Mouse (Mus musculus) forebrain, embryonic 12.5 days (tissue): ENCODE results near the gene Pigc. TPM values are rescaled to one million over a fixed set of nuclear protein-coding genes. Genes with fewer than 3 reads are reported as not detected.
A peak's percentile ranks its signal among the peaks of the same experiment; 100 is the strongest.

Experiments used
- ATAC-seq: fragments of 200-750 bp; cut with Nextera tagmentation; 2 replicates; pipeline ENCODE4 v1.8.0; 2017; ENCODE audit warnings: moderate TSS enrichment; ENCODE audit not compliant: low FRiP score
- H3K27ac ChIP-seq: fragments of 300-500 bp; sonication (generic); 2 replicates; pipeline ENCODE4 v1.5.1; 2016; ENCODE audit warnings: mild to moderate bottlenecking
- H3K27me3 ChIP-seq: fragments of 300-500 bp; sonication (generic); 2 replicates; pipeline ENCODE4 v1.6.1; 2016; ENCODE audit warnings: mild to moderate bottlenecking
- H3K36me3 ChIP-seq: fragments of 300-500 bp; sonication (generic); replicated peaks from 2 replicates; pipeline ENCODE4 v1.6.1; 2016; ENCODE audit warnings: mild to moderate bottlenecking
- H3K4me1 ChIP-seq: fragments of 300-500 bp; sonication (generic); 2 replicates; pipeline ENCODE4 v1.6.1; 2016
- H3K4me2 ChIP-seq: fragments of 300-500 bp; sonication (generic); 2 replicates; pipeline ENCODE4 v1.6.1; 2016; ENCODE audit warnings: mild to moderate bottlenecking, moderate library complexity
- H3K4me3 ChIP-seq: fragments of 300-500 bp; sonication (generic); replicated peaks from 2 replicates; pipeline ENCODE4 v1.5.1; 2016; ENCODE audit warnings: mild to moderate bottlenecking
- H3K9ac ChIP-seq: fragments of 300-500 bp; sonication (generic); 2 replicates; pipeline ENCODE4 v1.6.1; 2016; ENCODE audit warnings: mild to moderate bottlenecking
- H3K9me3 ChIP-seq: fragments of 300-500 bp; sonication (generic); 2 replicates; pipeline ENCODE4 v1.6.1; 2016
- WGBS: fragments of 180-500 bp; shearing (Covaris S2); methylation state at CpG from one replicate; pipeline ENCODE4 v1.1.7; 2016; 5-methylcytosine and 5-hydroxymethylcytosine counted together
- polyA plus RNA-seq: library from polyadenylated mRNA; unstranded; fragments of >200 nt; fragmentation: Nextera tagmentation; extraction: Ambion mirVana; gene quantifications from 2 replicates; pipeline ENCODE4 v1.2.1, GENCODE M21; 2016

Gene Pigc
- polyA plus RNA-seq, 1 experiment from 2014 or later = 29.4 TPM

DNA sequence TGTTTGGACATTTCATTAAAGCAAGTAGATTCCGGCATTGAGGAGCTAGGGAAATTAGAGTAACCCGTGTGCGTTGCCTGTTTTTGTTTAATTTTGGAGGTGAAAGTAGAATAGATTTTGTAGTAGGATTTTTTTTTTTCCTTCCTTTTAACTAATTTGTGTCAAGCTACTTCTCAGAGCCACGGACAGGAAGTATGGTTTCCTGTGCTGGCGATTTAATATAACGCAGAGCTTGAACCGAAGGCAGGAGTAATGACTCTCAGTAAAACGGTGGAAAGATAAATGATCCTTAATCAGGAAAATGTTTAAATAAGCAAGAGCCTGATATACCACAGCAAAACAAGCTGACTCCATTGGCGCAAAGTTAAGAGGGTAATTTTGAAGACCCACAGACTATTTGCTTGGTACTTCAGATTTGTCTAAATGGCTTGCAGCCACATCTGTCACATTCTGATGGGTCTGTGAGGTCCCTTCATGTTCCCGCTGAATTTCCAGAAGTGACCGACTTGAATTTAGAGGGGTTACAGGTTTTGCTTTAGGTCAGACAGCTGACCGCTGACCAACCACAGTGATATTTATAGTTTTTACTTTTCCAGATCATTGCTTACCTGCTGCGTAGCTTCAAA lies 49.1 kb downstream of the Pigc start:
- Histone ChIP-seq H3K4me3 (no peak overlapping the region), H3K27me3 (no peaks in the 10 kb centered on the region), H3K4me2 (no peak overlapping the region), H3K27ac (0 out of 2 replicates have a peak overlapping the region, but pooled peaks have one; percentile 15), H3K9me3 (no peaks in the 10 kb centered on the region), H3K4me1 (peaks cover 14% of the 10 kb centered on the region), H3K36me3 (no peaks in the 10 kb centered on the region), H3K9ac (no peak overlapping the region)
- WGBS = 84% methylated on average over 13 of the region's 13 CpGs
- no peak for ATAC-seq

DNA sequence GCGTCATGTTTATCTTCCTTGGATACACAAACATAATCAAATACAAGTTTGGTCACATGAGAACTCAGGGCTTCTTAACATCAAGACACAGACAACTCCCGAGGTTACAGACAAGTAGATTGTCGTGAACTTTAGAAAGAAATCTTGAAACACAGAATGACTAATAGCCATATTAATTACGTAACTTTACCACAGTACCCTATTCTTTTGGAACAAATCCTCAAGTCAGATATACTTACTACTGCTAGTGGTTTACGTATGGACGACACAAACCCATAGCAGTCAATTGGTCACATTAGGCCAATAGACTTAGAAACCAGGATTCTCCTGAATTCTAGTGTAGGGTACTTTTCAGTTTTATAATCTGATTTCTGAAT lies 49.6 kb downstream of the Pigc start:
- H3K4me3 ChIP-seq = no peak overlapping the region
- WGBS = 88% methylated on average over 6 of the region's 6 CpGs
- no peak for ATAC-seq
- peaks cover 15% of the 10 kb centered on the region for H3K4me1 ChIP-seq
- no peaks in the 10 kb centered on the region for H3K27me3 ChIP-seq
- H3K9me3 ChIP-seq = no peaks in the 10 kb centered on the region
- H3K4me2 ChIP-seq = no peak overlapping the region
- no peak overlapping the region for H3K9ac ChIP-seq
- H3K36me3 ChIP-seq = no peaks in the 10 kb centered on the region
- 0 out of 2 replicates have a peak overlapping the region, but pooled peaks have one; percentile 15 for H3K27ac ChIP-seq

- H3K9ac ChIP-seq = no peak overlapping the region
- H3K36me3 ChIP-seq = no peaks in the 10 kb centered on the region
- 44% methylated on average over 7 of the region's 7 CpGs for WGBS
- H3K4me1 ChIP-seq = peaks cover 18% of the 10 kb centered on the region
- no peak overlapping the region for H3K4me2 ChIP-seq
- H3K27ac ChIP-seq = peak overlapping the region; percentile 36; the same call in 1 of the 2 replicates
- no peak for ATAC-seq
- H3K4me3 ChIP-seq = no peak overlapping the region
- H3K27me3 ChIP-seq = no peaks in the 10 kb centered on the region
- no peaks in the 10 kb centered on the region for H3K9me3 ChIP-seq
Measured at GRCm38 (mm10) chr1:162020303-162020731, 51.3 kb downstream of the Pigc start.

DNA sequence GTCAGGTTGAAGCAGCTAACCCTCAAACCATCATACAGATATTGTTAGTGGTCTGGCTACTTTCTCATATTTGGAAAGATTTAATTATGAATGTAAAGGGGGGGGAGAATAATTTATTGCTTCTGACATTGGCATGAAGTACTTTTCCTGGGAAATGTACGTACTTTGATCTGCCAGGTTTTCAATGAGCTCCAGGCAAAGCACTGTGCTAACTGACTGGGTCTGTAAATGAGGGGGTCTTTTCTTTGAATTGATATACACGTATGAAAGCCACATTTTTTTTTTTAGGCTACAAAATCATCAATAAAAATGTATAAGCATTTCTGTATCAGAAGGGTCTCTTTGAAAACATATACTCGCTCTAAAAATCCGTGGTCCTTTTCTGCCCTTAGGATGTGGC lies 51.8 kb downstream of the Pigc start:
- ATAC-seq = no peak
- H3K27ac ChIP-seq = peak overlapping the region; percentile 36; the same call in 1 of the 2 replicates
- peaks cover 18% of the 10 kb centered on the region for H3K4me1 ChIP-seq
- no peak overlapping the region for H3K4me2 ChIP-seq
- H3K9ac ChIP-seq = no peak overlapping the region
- no peak overlapping the region for H3K4me3 ChIP-seq
- no peaks in the 10 kb centered on the region for H3K27me3 ChIP-seq
- 65% methylated on average over 4 of the region's 4 CpGs for WGBS
- H3K9me3 ChIP-seq = no peaks in the 10 kb centered on the region
- H3K36me3 ChIP-seq = no peaks in the 10 kb centered on the region

Other genes starting within 250 kb of the Pigc start
- not detected in 2 replicates for gene Fasl, start 180.7 kb upstream of the Pigc start, polyA plus RNA-seq
- 29.2 and 32.3 TPM in 2 replicates for gene Suco, start 92.5 kb upstream of the Pigc start, polyA plus RNA-seq
- not detected in 2 replicates for gene 4930558K02Rik, start 10.4 kb downstream of the Pigc start, polyA plus RNA-seq